Mouse (Mus musculus) stomach, postnatal 0 days (tissue): ENCODE measurements around the gene Sipa1l2.

Experiments used
- CTCF ChIP-seq: IDR thresholded peaks from 2 replicates; pipeline ENCODE4 v1.5.1; 2016; ENCODE audit warnings: antibody characterized with exemption, low read depth, mild to moderate bottlenecking, moderate library complexity
- EP300 ChIP-seq: optimal IDR thresholded peaks from 2 replicates; pipeline ENCODE3; 2016; ENCODE audit warnings: antibody characterized with exemption

DNA sequence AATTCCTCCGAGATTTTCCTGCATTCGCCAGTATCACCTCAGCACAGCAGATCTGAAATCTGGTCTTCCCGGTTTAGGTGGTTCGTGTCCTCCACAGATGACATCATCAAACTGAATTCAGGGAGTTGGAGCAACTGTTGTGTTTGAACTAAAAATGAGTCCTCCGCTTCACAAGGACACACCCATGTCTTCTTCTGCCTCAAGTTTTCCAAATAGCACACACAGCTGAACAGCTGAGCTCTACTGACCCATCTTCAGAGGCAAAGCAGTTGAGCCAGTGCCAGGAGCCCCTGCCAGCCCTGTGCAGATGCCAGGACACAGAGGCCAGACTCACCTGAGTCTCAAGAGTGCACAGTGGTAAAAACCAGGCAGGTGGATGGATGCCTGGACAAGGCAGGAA lies 12.9 kb downstream of the Sipa1l2 start:
- TF ChIP-seq CTCF: no peak
- TF ChIP-seq EP300: no peak
